Mouse (Mus musculus) heart, postnatal 36 days (tissue): Measurements from ENCODE around the gene Gm11127. TPM values are rescaled to one million over a fixed set of nuclear protein-coding genes. Genes with fewer than 3 reads are reported as not detected.
"Not testable (repeated sequence)": the region's sequence is repeated elsewhere in the genome, so short reads cannot be mapped to it uniquely, and the experiment has no call there.

ENCODE experiments used
- DNase-seq, 2 experiments: peaks; one replicate each; pipeline ENCODE4 v3.0.0; 2021 to 2022
- intact Hi-C: fragments of 180-260 bp; cut with DNase I; formaldehyde crosslinking; loops from one replicate; pipeline ENCODE4 v1.15.1; 2025
- total RNA-seq, 2 experiments: library from RNA; stranded (reverse); gene quantifications; 2 replicates each; pipeline ENCODE4 v1.2.3; 2021

The Gm11127 gene
- 1 to 10 TPM; 3.4 to 4.3 TPM for total RNA-seq

DNA sequence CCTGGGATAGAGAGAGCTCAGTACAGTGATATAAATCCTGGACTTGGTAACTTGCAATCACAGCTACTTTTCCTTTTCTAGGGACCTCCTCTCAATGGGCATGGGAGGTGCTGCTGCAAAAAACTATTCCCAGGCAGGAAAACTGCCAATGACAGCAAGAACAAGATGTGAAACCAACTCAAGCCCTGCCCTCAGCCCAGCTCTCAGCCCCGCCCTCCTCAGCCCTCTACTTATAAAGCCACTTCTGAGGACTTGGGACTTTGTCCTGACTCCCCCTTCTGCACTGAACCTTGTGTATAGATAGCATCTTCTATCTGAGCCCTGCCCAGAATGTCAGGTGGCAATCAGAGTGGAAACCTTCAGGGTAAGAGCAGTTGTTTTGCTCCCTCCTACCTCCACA lies at the start of gene Gm11127:
Gene Gm11127, minus strand, starts transcription at position 10 of the 400 bp plus-strand sequence.
- intact Hi-C loops, DNase-seq: not testable (repeated sequence)

DNA sequence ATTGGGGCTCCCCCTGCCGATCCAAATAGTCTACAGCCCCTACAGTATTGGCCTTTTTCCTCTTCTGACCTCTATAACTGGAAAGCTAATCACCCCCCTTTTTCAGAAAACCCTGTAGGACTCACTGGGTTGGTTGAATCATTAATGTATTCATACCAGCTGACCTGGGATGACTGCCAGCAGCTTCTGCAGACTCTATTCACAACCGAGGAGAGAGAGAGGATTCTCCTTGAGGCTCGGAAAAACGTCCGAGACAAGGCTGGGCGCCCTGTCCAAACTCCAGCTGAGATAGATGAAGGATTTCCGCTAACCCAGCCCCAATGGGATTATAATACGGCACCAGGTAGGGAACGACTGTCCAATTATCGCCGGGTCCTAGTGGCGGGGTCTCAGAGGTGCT lies 43.9 kb upstream of the Gm11127 start:
- intact Hi-C loops, DNase-seq: not testable (repeated sequence)

DNA sequence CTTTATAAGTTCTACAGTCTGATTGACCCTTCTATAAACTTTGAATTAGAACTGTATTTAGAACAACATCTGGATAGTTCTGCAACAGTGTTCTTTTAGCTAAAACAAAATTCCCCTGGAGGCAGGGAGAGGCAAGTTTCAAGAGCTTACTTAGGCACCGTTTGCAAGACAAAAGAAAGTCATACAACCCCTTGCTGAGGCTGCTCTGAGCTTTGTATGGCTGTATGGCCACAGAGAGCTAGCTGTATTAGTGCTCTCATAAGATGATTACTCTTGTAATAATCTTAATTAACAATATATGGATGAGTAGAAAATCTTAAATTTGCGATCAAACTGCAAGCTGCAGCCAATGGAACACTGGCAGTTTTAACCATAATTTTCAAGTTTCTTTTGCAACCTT lies 41.4 kb upstream of the Gm11127 start:
- DNase-seq, intact Hi-C loops: not testable (repeated sequence)

DNA sequence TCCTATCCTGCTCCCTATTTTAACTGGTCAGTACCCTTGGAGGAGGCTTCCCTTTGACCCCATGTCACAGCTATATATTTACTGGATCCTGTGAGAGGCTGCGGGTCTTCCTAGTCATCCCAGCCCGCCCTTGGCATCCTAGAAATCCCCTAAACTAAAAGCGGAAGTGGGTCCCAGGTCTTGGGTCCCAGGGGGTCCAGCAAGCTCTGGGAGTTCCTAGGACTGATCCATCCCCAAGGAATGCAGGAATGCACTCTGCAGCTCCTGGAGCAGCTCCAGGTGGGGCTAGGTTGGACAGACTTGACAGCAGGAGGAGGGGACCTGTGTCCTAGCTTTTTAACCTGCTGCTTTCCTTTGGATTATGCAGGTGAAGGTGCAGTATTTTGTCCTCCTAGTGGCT lies 35.8 kb upstream of the Gm11127 start:
- intact Hi-C loops: no loop called here
- DNase-seq: no peak

DNA sequence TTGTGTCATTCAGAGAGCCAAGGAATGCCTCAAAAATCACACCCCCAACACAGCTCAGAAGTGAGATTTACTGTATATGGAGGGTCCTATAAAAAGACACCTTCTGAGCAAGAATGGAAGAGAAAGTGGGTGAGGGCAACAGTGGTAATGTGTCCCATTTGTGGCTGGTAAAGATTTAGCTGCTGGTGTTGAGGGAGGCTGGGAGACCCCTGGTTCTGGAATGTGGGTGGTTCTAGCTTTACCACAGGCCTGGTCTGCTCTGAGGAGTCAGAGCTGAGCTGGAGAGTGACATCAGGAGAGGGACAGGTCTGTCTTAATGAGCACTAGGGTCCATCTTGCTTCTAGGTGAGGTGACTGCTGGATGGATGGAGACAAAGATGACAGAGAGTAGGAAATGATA lies 34.3 kb upstream of the Gm11127 start:
- DNase-seq, intact Hi-C loops: not testable (repeated sequence)

DNA sequence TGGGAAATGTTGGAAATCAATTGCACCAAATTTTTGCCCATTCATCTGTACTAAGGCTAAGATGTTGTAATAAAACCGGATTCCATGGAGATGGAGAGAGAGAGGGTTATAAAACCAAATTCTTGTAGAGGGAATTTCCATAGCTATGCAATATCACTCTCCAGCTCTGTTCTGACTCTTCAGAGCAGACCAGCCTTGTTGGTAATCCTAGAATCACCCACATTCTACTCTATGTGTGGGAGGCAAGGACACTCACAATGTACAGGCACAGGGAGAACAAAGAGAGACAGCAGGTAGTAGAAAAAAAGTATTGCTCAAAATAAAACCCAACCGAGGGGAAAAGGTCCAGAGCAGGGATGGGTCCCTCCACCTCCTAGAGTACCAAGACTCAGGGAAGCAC lies 33.8 kb upstream of the Gm11127 start:
- DNase-seq, intact Hi-C loops: not testable (repeated sequence)

DNA sequence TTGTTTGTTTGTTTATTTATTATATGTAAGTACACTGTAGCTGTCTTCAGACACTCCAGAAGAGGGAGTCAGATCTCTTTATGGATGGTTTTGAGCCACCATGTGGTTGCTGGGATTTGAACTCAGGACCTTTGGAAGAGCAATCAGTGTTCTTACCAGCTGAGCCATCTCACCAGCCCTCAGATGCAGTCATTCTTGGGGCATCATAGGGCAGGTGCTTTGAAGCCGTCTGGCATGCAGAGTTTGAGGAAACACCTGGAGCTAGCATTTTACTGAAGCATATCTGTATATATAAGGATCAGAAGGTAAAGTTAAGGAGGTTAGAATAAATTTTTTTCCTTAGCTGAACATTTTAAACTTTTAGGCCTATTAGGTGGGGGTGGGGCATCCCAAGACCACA lies 27.8 kb upstream of the Gm11127 start:
- intact Hi-C loops: loop anchor here (2.0 to 5.0 kb wide), 2 partner anchors 61 to 101 kb away; no protein-coding TSS in a partner anchor
- DNase-seq: not testable (repeated sequence)

DNA sequence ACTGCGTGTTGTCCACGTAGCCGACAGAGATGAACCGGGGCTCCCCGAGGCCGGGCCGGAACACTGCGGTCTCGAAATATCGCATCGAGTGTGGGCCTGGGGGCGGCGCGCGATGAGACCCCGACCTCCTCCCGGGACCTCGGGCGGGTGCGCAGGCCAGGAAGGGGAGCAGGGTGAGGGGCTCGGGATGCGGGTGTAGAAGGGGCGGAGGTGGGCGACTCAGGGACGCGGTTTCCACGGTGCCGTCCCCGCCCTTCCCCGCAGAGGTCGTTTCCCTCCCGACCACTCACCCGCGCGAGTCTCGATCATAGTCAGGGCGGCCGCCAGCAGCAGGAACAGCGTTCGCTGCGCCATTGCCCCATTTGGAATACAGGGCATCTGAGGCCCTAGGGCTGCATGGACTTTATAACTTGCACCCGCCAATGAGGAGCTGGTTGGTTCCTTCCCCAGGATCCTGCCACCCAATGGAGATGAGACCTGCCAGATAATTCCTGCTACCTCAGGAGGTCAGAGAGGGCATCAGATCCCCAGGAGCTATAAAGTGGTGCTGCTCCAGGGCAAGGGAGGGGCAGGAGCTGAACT lies 25.8 kb upstream of the Gm11127 start:
- intact Hi-C loops: no loop called here
- DNase-seq: no peak

DNA sequence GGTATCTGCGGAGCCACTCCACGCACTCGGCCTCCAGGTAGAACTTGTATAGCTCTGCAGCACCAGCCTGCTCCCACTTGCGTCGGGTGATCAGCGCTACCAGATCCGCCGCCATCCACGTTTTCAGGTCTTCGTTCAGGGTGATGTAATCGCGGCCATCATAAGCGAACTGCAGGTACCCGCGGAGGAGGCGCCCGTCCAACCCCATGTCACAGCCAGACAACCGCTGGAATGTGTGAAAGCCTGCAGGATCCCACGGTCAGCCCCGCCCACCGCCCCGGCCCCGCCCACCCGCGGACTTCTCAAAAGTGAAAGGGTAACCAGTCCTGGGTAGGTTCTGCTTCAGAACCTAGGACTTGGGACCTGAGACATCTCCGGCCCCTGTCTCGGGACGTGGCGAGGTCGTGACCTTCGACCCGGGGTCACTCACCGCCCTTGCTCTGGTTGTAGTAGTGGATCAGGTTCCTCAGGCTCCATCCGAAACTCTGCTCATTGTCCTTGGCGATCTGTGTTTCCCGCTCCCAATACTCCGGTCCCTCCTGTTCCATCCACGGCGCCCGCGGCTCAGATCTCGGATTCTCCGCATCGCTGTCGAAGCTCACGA lies 25.2 kb upstream of the Gm11127 start:
- intact Hi-C loops: no loop called here
- peak; percentile 17 to 27 for DNase-seq

DNA sequence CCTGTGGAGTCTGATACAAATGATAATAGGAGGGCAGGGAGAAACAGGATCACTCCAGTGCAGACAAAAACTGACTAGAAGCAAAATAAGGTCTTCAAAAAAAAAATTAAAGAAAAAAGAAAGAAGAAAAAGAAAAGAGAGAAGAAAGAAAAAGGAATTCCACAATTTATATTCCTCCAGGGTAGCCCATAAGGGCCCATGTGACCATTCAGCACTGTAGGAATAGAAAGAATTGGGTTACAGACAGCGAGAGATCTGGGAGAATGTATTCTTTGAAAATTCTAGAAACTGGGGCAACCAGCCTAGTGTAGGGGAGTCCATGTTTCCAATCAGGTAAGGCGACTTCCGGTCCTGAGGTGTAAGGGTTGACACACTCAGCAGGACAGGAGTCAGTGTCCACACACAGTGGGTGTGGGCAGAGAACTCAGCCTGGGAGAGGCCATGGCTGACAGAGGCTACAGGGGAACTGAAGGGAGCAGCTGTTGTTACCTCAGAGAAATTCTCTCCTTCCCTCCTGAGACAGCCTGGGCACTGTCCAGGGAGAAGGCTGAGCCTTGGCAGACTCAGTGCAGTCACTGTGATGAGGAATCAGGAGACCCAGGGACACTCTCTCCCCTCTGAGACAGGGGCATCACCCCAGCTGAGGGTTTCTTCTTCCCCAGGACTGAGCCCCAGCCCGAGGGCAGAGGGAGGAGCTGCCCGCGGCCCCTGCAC lies 24.5 kb upstream of the Gm11127 start:
- intact Hi-C loops, DNase-seq: not testable (repeated sequence)

DNA sequence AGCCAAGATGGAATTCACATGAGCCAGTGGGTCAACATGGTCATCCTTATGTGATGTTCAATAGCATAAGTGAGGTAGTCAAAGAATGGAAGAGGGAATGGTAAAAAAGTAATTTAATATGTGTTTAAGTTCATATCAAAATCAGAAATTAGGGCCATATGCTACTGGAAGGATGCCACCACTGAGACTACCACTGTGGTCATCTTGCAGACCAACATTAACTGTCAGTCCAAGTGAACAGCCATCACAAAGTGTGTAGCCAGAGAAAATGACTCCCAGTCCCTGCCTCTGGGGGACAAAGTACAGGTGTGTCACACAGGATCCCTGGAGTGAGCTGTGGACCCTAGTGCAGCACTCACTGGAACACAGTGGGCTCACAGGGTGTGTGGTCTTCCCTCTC lies 23.7 kb upstream of the Gm11127 start:
- DNase-seq, intact Hi-C loops: not testable (repeated sequence)

DNA sequence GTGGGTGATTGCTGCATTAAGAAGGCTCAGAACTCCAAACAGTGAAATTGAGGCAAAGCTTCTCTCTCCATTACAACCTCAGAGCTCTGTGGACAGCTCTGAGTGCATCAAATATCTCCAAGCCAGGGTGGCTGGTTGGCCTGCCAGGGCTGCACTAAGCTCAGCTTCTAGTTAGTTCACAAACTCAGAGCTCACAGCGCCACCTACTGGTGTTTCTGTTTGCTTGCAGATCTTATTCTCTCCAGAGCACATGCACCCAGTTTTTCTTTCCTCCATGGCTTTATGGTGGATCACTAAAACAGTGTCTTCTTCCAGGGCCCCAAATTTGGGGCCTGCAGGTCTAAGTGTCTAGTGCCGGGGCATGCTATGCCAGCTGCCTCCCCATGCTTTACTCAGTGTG lies 2.7 kb upstream of the Gm11127 start:
- DNase-seq: peak; percentile 80 to 87
- intact Hi-C loops: loop anchor here (1.0 to 10.0 kb wide), 2 partner anchors 126 to 131 kb away; no protein-coding TSS in a partner anchor

DNA sequence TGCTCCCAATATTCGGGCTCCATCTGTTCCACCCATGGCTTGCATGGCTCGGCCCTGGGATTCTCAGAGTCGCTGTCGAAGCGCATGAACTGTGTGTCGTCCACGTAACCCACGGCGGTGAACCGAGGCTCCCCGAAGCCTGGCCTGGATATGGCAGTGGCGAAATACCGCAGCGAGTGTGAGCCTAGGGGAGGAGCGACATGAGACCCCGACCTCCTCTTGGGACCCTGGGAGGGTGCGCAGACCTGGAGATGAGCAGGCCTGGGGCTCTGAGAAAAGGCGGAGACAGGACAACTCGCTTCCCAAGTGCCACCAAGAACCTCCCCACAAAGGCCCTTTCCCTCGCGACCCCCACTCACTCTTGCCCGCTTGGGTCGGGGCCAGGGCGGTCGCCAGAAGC lies 244 bp downstream of the Gm11127 start:
- DNase-seq, intact Hi-C loops: not testable (repeated sequence)

DNA sequence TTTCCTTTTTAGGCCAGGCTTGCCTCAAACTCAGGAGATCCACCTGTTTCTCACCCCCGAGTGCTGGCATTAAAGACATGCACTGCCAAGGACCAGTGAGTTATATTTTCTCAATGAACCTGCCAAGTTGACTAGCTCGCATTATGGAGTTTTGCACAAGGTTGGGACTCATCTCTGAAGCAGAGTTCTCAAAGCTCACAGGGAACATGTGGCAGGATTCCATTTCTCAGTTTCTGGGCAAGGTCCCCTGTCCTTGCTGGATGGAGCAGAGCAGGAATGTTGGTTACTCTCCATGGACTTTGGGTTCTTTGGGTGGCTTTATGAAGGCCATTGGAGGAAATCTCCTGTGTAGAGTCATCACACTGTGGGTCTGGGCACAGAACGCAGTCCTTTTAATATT lies 14.9 kb downstream of the Gm11127 start:
- DNase-seq: no peak
- intact Hi-C loops: no loop called here

DNA sequence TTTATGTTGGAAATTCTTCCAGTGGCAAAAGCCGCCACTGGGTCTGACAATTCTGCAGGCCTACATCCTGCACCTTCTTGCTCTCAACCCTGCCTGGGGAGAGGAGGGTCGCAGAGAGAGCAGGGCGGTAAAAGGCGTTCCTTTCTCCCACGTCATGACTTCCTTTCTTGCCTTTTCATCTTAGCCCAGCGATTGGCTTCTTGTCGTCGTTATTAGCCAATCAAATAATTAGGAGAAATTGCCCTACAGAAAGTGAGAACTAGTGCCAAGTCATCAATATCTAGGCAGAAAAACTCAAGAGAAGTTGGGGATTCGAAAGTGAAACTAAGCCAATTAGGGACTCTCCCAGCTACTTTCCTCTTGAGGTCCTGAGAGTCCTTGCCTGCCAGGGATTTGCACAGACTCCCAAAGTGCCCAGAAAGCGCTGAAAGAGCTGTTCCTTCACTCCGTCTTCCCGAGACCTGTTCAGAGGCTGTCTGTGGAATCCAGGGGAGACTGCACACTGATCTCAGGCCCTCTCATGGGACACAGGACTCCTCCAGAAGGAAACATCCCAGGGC lies 15.5 kb downstream of the Gm11127 start, which contains the start of the genes H2-T22 and Gm6034:
Gene H2-T22, minus strand, starts transcription at position 138 of the 560 bp plus-strand sequence.
Gene Gm6034, plus strand, starts transcription at position 352 of the 560 bp plus-strand sequence.
- intact Hi-C loops: not testable (repeated sequence)
- DNase-seq: peak; percentile 66 to 72

DNA sequence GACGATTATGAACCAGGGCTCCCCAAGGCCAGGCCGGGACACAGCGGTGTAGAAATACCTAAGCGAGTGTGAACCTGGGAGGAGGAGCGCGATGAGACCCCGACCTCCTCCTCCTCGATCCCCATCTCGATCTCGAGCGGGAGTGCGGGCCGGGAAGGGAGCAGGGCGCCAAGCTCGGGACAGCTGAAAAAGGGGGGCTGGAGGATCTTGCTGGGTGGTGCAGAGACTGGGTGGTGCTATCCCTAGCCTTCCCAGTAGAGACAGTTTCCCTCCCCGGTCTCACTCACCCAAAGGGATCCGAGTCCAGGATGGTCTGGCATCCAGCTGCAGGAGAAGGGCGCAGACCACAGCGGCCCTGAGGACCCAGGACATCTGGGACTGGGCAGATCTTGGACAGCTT lies 16.1 kb downstream of the Gm11127 start:
- intact Hi-C loops, DNase-seq: not testable (repeated sequence)

DNA sequence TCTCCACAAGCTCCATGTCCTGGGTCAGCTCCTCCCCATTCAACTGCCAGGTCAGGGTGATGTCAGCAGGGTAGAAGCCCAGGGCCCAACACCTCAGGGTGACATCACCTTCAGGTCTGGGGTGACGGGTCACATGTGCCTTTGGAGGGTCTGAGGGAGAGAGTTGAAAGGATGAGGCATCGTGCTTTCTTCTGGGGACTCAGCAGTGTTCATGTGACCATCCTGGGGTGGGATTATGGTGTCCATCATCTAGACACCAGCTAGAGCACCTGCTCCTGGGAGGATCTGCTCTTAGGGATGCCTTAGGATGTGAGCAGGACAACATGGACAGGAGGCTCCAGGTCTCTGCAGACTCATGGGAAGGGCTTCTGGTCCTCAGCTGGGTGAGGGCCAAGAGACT lies 17.6 kb downstream of the Gm11127 start:
- DNase-seq, intact Hi-C loops: not testable (repeated sequence)

DNA sequence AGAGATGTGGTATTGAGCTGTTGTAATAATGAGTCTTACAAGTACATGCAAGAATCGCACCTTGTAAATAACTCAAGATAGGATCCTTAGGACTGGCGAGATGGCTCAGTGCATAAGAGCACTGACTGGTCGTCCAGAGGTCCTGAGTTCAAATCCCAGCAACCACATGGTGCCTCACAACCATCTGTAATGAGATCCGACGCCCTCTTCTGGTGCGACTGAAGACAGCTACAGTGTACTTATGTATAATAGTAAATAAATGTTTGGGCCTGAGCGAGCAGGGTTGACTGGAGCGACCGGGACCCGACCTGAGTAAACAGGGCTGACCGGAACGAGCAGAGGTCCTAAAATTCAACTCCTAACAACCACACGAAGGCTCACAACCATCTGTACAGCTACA lies 22.0 kb downstream of the Gm11127 start:
- intact Hi-C loops: loop anchor here (10.0 kb wide), 1 partner anchor 101 kb away; no protein-coding TSS in a partner anchor
- DNase-seq: not testable (repeated sequence)

DNA sequence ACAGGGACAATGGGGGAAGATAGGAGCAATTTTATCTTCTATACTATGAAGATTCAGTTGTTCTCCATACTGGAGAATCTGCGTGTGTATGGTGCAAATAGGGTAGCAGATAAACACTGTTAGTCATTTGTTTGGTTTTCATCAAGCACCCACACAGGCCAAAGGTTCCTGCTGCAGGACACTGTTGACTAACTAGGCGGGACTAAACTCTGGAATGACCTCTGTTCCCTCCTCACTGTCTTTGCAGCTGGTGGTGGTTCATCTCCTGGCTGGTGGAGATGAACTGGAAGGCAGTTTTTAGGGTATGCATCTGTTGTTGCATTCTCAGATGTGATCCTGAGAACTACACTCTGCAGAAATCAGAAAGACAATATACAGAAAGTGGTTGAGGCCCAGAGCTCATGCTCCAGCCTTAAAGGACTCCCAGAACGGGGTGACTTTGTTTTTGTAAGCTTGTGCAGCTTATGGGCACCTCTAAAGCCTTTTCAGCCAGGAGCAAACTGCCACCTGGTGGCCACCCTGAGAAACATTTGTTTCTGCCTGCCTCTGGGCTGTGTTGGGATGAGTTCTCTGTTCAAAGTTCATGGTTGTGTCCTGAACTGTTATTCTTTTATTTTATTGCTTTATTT lies 23.0 kb downstream of the Gm11127 start:
- peak; percentile 65 to 68 for DNase-seq
- intact Hi-C loops: loop anchor here (1.0 to 10.0 kb wide), 2 partner anchors 38 to 100 kb away; no protein-coding TSS in a partner anchor

DNA sequence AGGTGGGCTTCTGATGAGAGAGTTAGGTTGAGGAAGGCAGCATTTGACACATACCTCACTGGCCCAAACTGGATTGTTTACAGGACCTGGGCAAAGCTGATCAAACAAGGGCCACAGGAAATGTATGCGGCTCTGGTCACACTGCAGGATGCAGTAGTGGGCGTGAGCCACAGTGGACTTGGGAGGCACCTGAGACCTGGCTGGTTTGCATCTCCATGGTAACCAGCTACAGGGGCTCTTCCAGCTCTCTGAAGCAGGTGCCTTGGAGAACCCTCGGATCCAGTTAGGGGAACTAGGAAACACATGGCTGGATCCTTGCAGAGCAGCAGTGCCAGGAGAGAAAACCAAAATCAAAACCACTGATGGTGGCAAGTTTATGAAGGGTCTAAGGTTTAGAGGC lies 23.6 kb downstream of the Gm11127 start:
- intact Hi-C loops: loop anchor here (10.0 kb wide), 1 partner anchor 100 kb away; no protein-coding TSS in a partner anchor

More for the DNA sequence above, 23.6 kb downstream of the Gm11127 start:
- DNase-seq: not testable (repeated sequence)
